Mouse (Mus musculus) ES-Bruce4 (cell line): ENCODE results near the gene Tmem135.

Experiments
- CTCF ChIP-seq: IDR thresholded peaks from one replicate; pipeline ENCODE4 v1.8.1; 2011; ENCODE audit warnings: low read depth, low read length
- POLR2A ChIP-seq: IDR thresholded peaks from one replicate; pipeline ENCODE4 v1.8.1; 2011; ENCODE audit warnings: low read length; ENCODE audit not compliant: insufficient read depth

GRCm38 (mm10) chr7:89363975-89364374, 40.0 kb downstream of the Tmem135 start:
- no peak for TF ChIP-seq CTCF
- no peak for TF ChIP-seq POLR2A
